Mouse (Mus musculus): ENCODE measurements around the gene Celf5.

Gene Celf5

DNA sequence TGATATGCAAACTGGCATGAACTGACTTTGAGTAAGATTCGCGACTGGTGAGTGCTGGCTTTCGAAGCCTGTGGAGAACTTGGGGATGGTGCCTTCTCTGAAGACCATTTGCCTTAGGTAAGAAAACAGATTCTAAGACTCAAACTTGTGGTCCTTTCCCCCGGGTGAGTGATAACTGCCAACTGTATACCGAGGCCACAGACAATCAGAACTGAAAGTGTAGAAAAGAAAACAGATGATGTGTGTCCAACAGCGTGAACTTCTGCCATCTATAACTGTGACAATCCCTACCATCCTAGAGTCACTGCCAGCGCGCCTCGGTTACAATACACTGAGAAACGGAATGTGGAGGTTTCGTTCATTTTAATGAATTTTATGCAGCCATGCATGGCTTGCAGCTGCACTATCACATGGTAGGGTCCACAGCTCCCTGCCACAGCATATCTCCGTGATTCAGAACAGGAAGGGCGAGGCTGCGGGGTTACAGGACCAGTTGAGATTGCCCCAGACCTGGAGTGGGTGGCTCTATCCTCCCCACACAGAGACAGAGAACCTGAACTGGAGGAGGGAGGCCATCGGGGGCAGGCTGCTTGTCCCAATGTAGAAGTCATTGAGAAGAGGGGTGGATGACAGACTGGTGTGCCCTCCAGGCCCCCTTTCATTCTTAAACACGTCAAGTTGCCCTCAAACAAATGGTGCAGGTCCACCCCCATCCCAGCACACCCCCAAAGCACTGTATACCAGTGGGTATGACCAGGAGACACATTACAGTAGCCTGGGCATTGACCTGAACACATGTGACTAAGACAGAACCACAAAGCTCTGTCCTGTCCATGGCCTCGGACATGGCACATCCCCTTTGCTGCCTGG, 15.1 kb upstream of the Celf5 start:
- DNase-seq (ENCODE audit: low read depth) = no peak

DNA sequence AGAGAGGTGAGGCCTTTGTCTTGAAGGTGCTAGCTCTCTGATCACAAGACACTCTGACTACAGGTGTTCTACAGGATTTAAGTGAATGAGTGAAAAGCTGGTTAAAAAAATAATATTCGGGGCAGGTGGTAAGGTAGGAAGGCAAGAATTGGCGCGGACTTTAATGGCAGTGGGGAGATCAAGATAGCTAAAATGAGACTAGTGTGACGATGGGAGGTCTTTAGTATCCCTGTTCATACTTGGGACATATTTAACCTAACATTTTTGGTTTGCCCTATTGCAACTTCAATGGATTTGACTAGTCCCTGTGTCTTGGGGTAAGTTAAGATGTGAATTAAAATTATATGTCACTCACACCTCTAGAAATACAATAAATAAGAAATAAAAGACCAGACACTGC, 14.5 kb upstream of the Celf5 start:
- DNase-seq (ENCODE audit: low read depth) = no peak

DNA sequence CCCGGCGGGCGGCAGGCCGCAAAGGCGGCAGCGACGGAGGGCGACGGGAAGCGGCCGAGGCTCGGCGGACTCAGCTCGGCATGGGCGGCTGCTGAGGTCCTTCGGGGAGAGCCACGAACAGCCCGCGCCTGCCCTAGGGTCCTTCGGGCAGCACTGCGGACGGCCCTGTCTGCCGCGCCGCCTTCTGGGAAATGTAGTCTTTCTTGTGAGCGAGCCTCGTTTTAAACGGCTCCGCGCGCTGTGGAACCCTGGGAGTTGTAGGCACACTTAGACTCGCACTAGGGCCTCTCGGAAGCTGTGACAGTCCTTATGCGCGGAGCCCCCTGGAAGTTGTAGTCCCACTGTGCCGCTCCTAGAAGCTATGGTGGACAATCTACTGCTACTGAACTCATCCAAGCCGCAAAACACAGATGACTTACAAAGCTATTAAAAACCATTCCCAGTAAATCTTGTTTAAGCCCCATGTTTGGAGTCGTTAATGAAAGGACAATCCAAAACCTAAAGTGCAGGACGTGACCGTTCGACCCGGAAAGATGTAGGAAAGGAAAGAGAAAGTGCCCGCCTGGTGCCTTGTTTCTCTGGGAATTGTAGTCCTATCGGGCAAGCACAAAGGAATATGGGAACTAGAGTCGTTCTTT, 13.9 kb upstream of the Celf5 start, which contains the start of gene Ncln:
TSS of gene Ncln (minus strand) at position 129 of the 638 bp plus-strand sequence.
- DNase-seq (ENCODE audit: low read depth) = peak; percentile 95

DNA sequence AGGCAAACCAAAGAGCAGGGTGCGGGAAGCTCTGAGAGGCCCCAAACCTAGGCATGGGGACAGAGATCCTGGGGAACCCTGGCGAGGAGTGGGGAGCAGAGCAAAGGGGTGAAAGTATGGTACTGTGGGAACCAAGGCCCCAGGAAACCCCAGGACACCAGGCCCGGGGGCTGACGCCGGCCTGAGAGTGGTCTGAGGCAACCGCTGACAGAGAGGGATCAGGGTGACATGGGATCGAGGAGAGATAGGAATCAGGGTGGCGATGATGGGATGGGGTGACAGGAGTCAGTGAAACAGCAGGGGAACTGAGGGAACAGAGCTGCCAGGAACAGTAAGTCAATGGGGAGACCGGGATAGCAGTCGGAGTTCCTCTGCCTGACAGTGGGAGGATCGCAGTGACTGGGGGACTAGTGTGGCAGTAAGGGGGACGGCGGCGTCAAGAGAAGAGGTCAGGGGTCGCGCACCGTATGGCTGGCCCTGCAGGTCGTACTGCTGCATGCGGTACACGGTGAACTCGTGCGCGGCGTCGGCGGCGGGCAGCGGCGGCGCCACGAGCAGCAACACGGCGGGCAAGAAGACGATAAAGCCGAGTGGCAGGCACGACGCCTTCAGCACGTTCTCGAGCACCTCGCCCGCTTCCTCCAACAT, 13.2 kb upstream of the Celf5 start:
- no peak for DNase-seq (ENCODE audit: low read depth)

DNA sequence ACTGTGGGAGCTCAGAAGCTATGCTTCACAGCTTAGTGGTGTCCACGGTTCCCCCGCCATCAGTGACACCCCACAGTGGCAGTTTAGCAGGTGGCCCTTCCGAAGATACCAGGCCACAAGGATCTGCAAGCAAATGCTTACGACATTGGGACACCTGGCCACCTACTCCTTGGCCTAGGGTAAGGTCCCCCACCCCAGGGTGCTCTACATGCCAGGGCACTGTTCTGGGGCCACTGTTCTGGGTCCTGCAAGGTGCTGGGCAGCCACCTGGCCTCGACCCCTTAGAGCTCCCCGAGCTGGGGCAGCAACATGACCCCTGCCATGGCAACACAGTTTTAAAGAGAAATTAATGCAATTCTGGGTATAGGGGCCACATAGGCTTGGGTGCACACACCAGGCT, 12.6 kb upstream of the Celf5 start:
- DNase-seq (ENCODE audit: low read depth) = no peak

DNA sequence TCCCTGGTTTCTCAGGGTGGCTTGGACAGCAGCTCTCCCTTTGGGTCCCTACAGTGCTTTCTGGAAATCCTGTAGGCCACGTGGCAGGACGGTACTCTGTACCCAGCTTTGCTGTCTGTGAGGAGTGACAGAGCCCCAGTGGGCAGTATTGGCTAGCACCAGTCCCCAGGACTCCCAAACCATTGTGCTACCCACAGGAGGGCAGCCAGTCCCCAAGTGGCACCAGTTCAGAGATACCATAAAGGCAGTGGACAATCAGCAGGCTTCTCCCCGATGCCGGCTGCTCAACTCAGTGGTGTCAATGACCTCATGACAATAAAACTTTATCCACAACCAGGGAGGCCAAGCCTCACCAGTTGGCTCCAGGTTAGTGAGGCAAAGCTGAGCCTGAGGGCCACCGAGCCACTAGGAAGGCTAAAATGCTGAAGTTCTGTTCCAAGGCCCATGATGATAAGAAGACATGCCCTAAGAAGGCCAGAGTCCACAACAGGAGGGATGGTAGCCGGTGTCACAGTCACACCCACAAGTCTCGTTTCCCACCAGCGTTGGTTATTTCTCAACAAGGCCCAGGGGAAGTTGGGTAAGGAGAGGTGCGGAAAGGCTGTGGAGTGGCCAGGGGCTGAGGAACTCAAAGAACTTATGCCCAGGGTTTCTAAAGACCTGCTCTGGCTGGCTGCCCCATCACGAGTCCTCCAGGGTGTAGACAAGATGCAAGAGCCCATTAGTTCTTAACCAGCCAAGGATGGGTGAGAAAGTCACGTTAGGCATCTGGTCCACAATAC, 11.9 kb upstream of the Celf5 start:
- no peak for DNase-seq (ENCODE audit: low read depth)

DNA sequence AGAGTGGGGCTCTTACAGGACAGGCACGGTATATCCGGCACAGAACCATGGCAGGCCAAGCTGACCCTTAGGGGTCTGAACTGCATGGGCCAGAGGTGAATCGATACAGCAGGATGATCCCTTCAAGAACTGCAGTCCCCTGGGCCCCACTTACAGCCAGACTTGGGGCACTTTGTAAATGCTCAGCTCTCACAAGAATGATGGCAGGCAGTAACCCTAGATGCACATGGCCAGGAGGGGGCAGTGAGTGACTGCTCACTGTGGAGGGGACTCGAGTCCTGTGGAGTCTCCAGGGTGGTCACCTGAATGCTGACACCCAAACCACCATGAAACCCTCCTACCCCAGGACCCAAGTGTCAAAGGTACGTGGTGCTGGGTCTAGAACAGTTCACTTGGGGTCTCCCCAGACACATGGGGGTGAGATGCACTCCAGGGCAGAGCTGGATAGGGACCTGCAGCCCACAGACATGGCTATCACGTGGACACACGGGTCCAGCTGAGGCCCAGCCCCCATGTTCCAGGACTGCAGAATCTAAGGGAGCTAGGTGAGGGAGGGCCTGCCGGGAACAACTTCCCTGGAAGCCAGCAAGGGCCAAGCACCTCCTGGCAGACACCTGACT, 11.2 kb upstream of the Celf5 start:
- DNase-seq (ENCODE audit: low read depth) = no peak

DNA sequence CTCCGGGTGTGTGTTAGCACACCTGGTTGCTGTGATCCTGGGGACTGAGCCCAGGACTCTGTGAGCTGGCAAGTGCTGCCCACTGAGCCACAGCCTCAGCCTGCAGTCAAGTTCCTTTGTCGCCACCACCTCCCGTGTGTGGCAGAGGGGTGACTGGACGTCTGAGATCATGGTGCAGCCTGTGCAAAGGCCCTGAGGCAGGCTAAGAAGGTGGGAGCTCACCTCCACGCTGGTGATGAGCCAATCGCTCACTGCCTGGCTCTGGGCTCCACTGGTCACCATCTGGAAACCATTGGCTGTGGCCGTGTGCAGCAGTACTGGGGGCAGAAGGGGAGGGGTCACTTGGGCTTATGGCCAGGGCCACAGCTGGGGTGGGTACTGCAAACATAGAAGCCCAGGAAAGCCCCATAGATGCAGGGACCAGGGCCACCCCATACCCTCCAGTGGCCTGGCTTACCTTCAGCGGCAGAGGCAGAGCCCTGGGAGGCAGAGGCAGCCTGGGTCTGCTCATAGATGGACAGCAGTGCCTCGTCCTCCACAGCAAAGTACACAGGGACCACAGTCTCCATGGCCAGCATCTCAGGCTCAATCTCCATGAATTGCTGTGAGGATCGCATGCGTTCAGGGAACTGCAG, 10.2 kb upstream of the Celf5 start:
- DNase-seq (ENCODE audit: low read depth) = no peak

DNA sequence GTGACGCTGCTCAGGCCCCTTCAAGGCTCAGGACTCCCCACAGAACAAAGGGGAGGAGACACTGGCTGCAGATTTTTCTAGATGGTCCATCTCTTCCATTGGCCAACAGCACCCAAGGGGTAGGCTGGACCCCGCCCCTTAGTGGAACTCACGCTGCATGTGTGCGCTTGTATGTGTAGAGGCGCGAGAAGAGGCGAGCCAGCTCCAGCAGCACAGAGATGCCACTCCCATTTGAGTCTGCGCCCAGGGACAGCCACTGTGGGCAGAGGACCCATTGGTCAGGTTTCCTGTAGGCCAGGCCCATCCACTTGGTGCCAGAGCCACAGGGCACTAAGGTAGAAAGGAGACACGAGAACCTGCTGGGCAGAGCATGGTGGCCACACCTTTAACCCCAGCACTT, 8.5 kb upstream of the Celf5 start:
- DNase-seq (ENCODE audit: low read depth) = no peak

DNA sequence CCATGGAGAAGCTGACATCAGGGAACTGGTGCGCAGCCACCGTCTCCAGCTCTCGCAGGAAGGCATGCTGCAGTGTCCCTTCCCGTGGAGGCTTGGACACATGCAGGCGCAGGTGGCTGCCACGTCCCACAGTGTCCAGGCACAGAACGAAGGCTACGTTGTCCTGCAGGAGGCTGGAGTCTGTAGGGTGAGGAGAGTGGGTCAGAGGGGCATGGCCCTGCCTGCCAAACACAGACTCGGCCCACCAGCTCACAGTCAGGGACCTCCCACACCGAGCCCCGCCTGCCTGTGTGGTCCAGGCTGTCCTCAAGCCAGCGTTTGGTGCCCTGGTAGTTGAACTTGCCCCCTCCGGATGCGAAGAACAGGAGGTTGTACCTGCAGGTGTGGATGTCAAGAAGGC, 7.4 kb upstream of the Celf5 start:
- DNase-seq (ENCODE audit: low read depth) = no peak

DNA sequence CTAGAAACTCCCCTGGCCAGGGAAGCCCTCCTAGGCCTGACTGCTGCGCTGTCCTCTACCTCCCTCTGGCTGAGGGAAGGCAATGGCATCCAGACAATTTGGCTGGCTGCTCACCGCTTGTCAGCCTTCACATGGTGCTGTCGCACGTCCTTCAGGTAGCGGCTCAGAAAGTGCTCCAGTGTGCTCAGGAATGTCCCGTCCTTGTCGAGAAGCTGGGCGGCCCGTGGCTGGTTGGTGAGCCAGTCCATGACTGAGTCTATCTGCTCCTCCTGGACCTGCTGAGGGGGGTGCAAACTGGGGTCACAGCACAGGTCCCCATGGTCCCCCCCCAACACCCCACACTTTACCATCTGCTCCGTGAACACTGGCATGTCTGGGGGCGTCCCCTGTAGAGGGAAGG, 5.6 kb upstream of the Celf5 start:
- no peak for DNase-seq (ENCODE audit: low read depth)

DNA sequence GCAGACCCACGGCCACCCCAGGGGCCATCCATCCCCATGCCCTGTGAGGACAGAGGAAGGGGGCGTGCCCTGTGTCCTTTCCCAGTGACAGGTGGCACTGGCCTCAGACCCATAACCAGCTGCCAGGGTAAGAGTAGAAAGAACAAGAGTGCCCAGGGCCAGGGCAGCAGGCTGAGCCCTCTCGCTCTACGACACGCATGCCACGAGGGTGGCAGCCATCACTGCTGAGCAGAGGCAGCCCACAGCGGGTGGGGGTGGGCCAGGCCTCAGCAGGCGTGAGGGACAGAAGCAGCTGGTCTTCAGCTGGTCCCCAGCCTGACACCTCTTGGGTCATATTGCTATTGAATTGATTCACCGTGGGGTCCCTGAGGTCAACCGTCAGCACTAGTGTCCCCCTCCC, 4.0 kb upstream of the Celf5 start:
- DNase-seq (ENCODE audit: low read depth) = no peak

DNA sequence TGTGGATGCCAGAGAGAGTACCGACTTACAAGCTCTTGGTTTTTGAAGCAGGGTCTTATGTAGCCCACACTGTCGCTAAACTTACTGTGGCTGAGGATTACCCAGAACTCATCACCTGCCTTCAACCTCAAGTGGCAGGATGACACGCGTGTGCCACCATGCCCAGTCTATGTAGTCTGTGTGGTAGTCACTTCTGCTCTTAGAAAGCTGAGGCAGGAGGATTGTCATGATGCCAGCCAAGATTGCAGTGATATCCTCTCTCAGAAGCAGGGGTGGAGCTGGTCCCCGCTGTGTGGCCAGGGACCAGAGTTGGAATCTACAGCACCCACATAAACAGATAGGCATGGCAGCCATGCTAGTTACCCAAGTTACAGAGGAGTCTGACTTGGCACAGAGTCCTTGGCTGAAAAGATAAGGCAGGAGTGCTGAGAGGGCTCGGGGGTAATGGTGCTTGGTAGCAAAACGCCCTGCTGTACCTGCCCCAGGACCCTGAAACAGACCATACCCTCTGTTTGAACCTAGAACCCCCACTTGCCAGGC, 3.0 kb upstream of the Celf5 start:
- no peak for DNase-seq (ENCODE audit: low read depth)

DNA sequence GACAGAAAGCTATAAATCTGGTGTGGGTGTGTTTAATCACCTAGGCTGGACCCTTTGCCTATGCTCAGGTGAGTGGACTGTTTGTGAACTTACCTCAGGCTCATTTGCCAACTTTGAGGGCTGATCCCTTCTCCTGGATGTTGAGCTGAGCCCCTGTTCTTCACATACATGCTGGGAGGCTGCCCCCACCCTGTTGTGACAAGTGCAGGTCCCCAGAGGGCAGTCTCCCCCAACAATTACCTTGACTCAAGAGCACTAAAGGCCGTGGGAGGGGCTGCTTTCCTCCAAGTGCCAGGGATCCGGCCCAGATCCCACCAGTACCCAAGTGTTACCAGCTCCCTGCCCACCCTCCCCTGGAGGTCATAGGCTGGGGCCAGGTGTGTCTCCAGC, 2.5 kb upstream of the Celf5 start:
- DNase-seq (ENCODE audit: low read depth) = no peak

DNA sequence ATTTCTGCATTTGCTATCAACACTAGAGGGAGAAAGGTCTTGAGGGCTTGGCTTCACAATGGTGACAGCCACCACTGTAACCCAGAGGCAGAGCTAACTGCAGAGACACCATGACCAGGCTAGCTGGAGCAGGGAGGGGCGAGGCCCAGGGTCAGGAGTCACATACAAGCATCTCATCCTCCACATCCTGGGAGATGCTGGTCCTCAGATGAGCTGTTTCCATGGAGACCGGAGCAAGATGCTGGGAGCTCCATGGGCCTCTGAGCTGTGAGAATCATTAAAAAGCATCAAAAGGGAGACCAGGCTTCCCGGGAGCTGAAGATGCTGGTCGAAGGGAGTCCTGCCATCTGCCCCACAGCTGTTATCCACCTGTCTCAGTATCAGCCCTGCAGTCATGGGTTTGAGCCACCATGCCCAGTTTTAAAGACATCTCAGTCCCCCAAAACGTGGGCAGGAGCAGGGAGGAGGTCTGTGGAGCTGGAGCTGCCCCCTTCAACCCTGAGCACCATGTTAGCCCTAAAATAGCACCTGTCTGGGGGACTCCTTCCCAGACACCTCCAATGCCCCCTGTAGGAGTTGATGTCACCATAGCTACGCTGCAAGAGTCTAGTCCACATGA, 2.0 kb upstream of the Celf5 start:
- no peak for DNase-seq (ENCODE audit: low read depth)

DNA sequence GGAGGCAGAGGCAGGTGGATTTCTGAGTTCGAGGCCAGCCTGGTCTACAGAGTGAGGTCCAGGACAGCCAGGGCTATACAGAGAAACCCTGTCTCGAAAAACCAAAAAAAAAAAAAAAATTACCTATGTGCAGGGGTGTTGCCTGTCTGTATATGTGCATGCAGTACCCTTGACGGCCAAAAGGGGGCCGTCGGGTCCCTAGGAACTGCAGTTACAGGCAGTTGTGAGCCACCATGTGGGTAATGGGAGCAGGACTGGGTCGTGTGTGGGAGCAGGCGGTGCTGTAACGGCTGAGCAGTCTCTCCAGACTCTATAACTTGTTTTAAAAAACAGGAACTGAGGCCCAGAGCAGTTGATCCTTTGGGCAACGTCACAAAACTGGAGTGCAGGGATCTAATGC, 1.5 kb upstream of the Celf5 start:
- no peak for DNase-seq (ENCODE audit: low read depth)

DNA sequence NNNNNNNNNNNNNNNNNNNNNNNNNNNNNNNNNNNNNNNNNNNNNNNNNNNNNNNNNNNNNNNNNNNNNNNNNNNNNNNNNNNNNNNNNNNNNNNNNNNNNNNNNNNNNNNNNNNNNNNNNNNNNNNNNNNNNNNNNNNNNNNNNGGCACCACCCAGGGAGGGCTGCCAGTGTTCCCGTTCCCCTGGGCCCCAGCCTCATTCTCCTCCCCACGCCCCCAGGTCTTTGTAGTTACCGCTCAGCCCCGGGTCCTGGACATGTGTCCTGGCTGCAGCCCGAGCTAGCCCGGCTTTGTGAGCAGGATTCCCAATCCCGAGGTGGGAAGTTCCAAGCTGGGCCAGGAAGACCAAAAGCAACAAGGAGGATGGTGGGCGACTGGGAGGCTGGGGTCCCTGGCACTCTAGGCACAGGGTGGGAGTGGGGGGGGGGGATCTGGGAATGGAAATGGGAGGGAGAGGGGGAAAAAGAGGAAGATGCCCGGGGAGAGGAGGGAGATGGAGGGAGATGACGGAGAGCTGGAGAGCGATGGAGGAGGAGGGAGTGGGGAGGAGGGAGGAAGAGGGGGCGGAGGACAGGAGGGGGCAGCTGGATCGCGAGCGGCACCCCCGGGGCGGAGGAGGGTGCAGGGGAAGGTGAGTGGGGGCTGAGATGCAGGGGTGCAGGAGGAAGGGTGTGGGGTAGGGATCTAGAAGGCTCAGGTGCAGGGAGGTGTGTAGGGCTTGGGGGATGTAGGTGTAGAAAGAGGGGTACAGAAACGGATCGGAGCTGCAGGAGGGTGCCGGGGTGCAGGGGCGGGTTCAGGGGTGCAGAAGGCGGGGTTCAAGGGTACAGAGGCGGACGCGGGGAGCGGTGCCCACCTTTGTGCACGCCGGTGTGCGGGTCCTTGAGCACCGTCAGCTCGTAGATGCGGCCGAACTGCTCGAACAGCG, 640 bp downstream of the Celf5 start:
- DNase-seq (ENCODE audit: low read depth) = no peak

DNA sequence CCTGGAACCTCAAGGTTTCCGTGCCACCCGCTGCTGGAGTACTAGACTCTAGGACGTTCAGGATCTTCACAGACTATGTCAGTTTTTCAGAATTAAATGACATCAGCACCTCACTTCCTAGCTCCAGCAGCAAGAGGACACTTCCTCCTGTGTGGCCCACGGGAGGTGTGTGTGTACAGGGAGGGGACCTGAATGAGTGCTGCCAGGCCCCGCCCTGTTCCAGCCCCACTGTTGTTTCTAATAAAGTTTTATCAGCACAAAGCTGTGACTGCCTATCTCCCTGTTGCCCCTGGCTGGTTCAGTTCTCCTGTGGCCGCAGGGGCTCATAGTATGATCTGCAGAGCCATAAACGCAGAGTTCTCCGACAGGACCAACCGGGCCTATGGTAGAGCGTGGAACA, 8.0 kb downstream of the Celf5 start:
- DNase-seq (ENCODE audit: low read depth) = no peak

DNA sequence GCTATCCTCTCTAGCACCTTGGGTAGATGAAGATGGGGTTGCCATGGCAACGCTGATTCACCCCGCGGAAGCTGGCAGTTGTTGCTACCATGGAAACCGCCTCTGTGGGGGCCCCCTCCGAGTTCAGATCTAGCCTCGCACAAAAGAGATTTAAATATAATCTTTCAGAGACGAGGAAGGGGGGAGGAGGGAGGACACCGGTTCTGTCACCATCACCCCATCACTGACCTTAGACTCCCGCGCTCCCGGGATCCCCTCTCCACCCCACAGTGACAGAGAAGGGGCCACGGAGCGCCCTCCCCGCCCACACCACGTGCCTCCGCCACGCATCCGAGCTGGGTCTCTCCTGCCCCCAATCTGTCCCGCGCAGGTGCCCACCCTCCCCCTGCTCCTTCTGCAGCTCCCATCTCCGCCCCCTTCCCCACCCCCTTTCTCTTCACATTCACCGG, 9.5 kb downstream of the Celf5 start:
- DNase-seq (ENCODE audit: low read depth) = no peak
